Mouse (Mus musculus): ENCODE data around the gene BC048671.

- TF ChIP-seq POLR2AphosphoS5 (IDR thresholded peaks at IDR 0.05; ENCODE audit: borderline replicate concordance, low read depth, low read length) (no peak), ZC3H11A (IDR thresholded peaks at IDR 0.05; ENCODE audit: low read depth, low read length) (no peak), POLR2A (IDR thresholded peaks at IDR 0.05; ENCODE audit: control insufficient read depth in 1 of 2, insufficient read depth in 1 of 2, low read depth in 1 of 2, low read length in 2 of 2, poor library complexity in 1 of 2) (no peak), ZKSCAN1 (IDR thresholded peaks at IDR 0.05; ENCODE audit: low read depth, low read length) (no peak), CTCF (IDR thresholded peaks at IDR 0.05 in 2 of 3, conservative IDR thresholded peaks at IDR 0.05 in 1 of 3; ENCODE audit: control insufficient read depth in 1 of 3, insufficient read depth in 1 of 3, low read depth in 2 of 3, low read length in 3 of 3, poor library complexity in 1 of 3, severe bottlenecking in 1 of 3) (no peak), E2F4 (IDR thresholded peaks at IDR 0.05; ENCODE audit: borderline replicate concordance, low read depth, low read length) (no peak), EP300 (IDR thresholded peaks at IDR 0.05; ENCODE audit: low read depth in 1 of 2, low read length in 2 of 2) (no peak), GATA1 (IDR thresholded peaks at IDR 0.05; ENCODE audit: low read depth, low read length) (no peak)
These were observed 20.8 kb downstream of the BC048671 start for GRCm38 (mm10) chr6:90321811-90322210.

Measured in MEL (cell line).